In the genomic region with DNA sequence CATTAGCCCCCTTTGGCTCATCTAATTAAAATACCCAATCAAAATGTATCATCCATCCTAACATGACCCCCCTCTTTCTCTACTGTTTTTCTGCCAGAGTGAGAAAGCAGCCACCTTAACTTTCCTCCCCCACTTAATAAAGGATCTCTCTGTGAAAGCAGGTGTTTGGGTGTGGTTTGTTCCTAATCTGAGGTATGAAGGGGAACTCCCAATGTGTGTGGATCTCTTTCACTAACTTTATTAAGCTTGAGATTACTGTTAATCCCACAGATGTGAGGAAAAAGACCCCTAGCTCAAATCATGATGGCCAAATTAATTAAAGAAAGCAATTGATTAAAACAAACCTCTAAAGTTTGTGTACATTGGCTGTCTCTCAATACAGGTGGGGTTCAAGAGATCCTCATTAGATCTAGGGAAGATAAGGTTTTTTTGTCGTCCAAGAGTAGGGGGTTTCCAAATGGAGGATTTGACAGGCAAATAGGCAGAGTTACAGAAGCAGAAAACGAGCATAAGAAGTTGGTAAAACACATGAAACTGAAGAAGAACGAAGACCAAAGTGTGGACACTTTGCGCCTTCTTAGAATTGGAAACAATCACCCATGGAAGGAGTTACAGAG, we compare ENCODE assay signal across 14 mouse cellular contexts.
"Had no signal": no experiment of that assay in that cellular context is flagged by ENCODE, and none has a peak within 500 bp of the region (broad histone marks: within the 10 kb centered on the region; RNA-seq: fewer than 3 reads in every experiment).

No protein-coding gene starts in this region.

- H3K27me3 ChIP-seq: liver, embryonic 15.5 days; lung, embryonic 15.5 days; megakaryocyte, embryonic 14.5 days; midbrain, embryonic 13.5 days; midbrain, embryonic 15.5 days; neural tube, embryonic 12.5 days had no signal

- DNase-seq: liver, postnatal 0 days; lung, adult 2 months; lung, postnatal 14 days; lung, postnatal 36 days; right cerebral cortex, postnatal 14 days; thymus, adult 18-20 months; thymus, postnatal 14 days; thymus, postnatal 36 days had no signal
